Mouse (Mus musculus): ENCODE results near the gene Gm8237. TPM values are rescaled to one million over a fixed set of nuclear protein-coding genes. Genes with fewer than 3 reads are reported as not detected.
"Not testable (repeated sequence)": the region's sequence is repeated elsewhere in the genome, so short reads cannot be mapped to it uniquely, and the experiment has no call there.

Gene Gm8237
- 1.5 and 2.0 TPM in 2 replicates for polyA plus RNA-seq (2015; fragmentation: Nextera tagmentation; extraction: Ambion mirVana)

DNA sequence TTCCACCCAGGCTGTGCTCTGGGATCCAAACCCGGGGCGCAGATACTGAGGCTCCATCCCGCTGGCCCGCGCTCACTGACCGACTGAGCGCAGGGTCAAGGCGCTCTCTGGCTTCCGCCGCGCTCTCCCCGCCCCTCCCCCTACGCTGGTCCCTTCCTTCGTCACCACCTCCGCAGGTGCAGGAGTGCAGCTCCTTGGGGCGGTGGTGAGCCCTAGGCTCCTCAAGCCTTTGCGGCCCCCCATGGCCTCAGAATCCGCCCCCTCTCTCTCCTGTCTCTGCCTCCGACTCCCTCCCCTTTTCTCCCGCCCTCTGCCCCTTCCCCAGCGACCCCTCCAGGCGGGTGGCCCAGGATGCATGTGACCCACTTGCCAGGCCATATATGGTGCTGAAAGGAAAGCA is at the start of gene Gm8237:
TSS of gene Gm8237 (minus strand) at position 142 of the 400 bp plus-strand sequence.
- H3K36me3 ChIP-seq (replicated peaks); H3K27me3 ChIP-seq (replicated peaks); H3K4me1 ChIP-seq; H3K27ac ChIP-seq; H3K9me3 ChIP-seq: not testable (repeated sequence)
- Histone ChIP-seq H3K4me3 (peak within 1 kb of the TSS; percentile 51), H3K9ac (peak within 1 kb of the TSS; percentile 60), H3K4me2 (peak within 1 kb of the TSS; percentile 86)
- WGBS, result 1% methylated on average over 10 of the region's 22 CpGs
- peak; percentile 83 for ATAC-seq (replicated peaks)

DNA sequence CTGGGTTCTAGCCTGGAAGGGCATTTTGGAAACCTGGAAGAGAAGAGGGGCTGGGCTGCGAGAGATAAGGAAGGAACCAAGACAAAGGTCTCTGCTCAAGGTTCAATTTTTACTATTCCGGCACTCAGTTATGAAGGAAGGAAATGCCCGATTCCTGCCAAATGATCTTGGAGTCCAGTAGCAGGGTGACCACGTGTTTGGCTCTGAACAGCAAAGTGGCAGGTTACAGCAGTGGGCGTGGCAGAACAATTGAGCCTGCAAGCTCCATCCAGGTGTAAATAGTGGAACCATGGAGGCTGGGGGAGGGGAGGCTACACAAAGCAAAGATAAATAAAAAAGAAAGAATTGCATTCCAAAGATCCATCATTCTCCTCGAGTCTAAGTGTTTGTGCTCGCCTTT is 43.1 kb upstream of the Gm8237 start:
- not testable (repeated sequence) for H3K4me2 ChIP-seq; H3K36me3 ChIP-seq (replicated peaks); H3K9ac ChIP-seq; ATAC-seq (replicated peaks); H3K9me3 ChIP-seq; H3K27me3 ChIP-seq (replicated peaks); H3K4me3 ChIP-seq; H3K4me1 ChIP-seq; H3K27ac ChIP-seq
- 75% methylated on average over 7 of the region's 7 CpGs for WGBS

DNA sequence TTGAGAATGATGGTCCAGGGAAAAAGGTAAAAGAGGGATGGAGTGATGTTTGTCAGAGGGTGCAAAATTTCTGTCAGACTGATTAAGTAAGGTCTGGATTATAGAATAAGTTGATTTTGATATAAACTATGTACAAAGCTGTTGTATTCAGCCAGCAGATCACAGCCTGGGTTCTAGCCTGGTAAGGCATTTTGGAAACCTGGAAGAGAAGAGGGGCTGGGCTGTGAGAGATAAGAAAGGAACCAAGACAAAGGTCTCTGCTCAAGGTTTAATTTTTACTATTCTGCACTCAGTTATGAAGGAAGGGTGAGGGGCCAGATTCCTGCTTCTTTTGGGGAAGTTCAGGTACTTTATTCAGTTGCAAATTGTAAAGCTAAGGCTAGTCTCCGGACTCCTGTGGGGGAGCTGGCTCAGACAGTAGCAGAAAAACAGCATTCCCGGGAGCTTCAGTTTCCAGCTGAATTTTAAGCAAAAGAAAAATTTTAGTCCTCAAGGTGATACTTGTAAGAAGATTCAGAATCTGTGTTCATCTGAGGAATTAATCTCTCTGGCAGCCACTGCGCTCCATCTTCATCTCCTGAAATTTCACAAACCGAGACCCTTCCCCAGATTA is 38.3 kb upstream of the Gm8237 start:
- H3K27ac ChIP-seq; H3K9ac ChIP-seq; H3K4me1 ChIP-seq; H3K27me3 ChIP-seq (replicated peaks); ATAC-seq (replicated peaks); H3K9me3 ChIP-seq; H3K4me3 ChIP-seq; H3K36me3 ChIP-seq (replicated peaks); H3K4me2 ChIP-seq: not testable (repeated sequence)
- WGBS, result 81% methylated on average over 4 of the region's 4 CpGs

DNA sequence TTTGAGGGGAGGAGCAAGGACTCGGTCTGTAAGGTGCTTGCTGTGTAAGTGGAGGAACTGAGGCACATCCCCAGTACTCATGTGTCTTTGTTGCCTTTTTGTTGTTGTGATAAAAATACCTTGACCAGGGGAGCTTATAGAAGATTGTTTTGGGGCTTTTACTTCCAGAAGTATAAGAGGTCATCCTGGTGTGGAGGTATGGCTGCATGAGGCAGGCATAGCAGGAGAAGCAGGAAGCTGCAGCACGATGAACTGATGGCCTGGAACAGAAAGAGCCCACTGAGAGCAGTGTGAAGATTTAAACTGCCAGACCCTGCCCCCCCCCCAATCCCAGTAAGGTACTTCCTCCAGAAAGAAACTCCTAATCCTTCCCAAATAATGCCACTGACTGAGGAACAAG is 33.5 kb upstream of the Gm8237 start:
- not testable (repeated sequence) for H3K27me3 ChIP-seq (replicated peaks); ATAC-seq (replicated peaks); H3K4me1 ChIP-seq; H3K4me2 ChIP-seq; H3K27ac ChIP-seq; H3K4me3 ChIP-seq; H3K9ac ChIP-seq; H3K36me3 ChIP-seq (replicated peaks); H3K9me3 ChIP-seq
- 84% methylated on average over 2 of the region's 2 CpGs for WGBS

DNA sequence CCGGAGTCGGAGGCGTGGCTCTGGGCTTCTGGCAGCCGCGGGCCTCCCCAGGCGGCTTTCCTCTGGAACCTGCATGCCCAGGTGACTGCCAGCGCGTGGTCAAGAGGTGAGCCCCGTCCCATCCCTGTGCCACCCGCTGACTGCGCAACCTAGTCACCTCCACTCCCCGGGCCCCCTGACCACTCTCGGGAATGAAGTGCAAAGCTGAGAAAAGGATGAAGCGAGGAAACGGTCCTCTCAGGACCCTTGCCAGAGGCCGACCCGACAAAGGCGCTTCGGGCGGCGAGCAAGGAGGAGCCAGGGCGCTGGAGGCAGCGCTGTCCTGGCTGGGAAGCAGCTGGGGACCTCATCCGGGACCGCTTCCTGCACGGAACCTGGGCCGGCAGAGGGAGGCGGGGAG is 391 bp downstream of the Gm8237 start:
- under 1% methylated on average over 26 of the region's 28 CpGs for WGBS
- Histone ChIP-seq H3K4me3 (peak overlapping the region; percentile 51), H3K4me2 (peak overlapping the region; percentile 86), H3K9ac (peak overlapping the region; percentile 60)
- not testable (repeated sequence) for H3K27me3 ChIP-seq (replicated peaks); H3K27ac ChIP-seq; H3K4me1 ChIP-seq; H3K9me3 ChIP-seq; ATAC-seq (replicated peaks); H3K36me3 ChIP-seq (replicated peaks)

DNA sequence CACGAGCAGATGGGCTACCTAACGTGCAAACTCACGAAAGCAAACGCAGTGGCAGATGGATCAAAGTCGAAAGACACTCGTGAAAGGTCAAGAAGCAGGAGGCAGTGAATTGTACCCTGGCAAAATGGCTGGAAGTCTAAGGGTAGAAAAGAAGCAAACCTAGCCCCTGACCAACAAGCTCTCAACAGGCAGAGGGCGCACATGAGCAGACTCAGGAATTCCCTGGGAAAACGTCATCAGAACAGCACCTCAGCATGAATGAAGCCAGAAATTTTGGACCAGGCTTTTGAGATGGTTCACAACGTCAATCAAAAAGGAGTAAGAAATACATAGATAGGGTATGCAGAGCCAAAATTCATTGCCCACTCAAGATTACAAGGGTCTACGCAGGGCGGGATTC is 1.0 kb downstream of the Gm8237 start:
- ATAC-seq (replicated peaks); H3K4me1 ChIP-seq; H3K9ac ChIP-seq; H3K27me3 ChIP-seq (replicated peaks); H3K36me3 ChIP-seq (replicated peaks); H3K9me3 ChIP-seq; H3K27ac ChIP-seq: not testable (repeated sequence)
- 0 out of 2 replicates have a peak overlapping the region, but pooled peaks have one; percentile 18 for H3K4me3 ChIP-seq
- H3K4me2 ChIP-seq, result peak overlapping the region; percentile 32; the same call in 1 of the 2 replicates
- WGBS, result 10% methylated on average over 7 of the region's 11 CpGs

DNA sequence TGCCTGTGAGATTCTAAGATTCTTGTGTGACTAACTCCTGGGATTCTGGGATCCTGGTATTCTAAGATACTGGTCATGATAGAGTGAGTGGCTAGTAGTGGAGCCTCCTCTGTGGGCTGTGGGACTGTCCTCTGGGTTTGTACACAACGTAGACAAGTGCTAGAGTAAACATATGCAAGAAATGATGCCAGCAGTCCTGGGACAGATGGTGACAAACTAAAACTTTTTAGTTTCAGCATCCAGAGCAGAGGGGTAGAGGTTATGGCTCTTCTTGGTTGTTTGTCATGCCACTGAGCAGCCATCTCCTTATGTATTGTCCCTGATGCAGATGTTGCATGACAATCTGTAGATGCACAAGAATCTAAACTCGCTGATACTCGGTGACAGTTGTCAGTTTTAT is 24.3 kb downstream of the Gm8237 start:
- H3K36me3 ChIP-seq (replicated peaks); H3K9ac ChIP-seq; H3K4me3 ChIP-seq; ATAC-seq (replicated peaks); H3K4me1 ChIP-seq; H3K27ac ChIP-seq; H3K27me3 ChIP-seq (replicated peaks); H3K9me3 ChIP-seq; H3K4me2 ChIP-seq: not testable (repeated sequence)
- WGBS, result 81% methylated on average over 3 of the region's 3 CpGs

DNA sequence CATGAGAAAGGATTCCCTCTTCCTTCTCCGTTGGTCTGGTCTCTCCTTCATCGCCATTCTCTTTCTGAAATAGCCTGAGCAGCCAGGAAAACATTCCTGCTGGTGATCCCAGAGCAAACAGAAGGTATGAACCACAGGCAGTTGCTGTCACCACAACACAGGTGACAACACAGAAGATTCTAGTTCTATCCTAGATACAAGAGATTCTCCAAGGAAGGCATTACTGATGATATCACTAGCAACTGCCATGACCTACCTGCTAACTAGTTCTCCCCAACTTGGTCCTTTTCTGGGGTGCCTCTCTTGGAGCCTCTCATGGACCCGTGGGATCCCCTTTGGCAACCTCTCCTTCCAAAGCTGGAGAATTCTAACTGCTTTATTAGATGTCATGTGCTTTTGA is 50.0 kb downstream of the Gm8237 start, which contains the start of gene Gm3424:
TSS of gene Gm3424 (minus strand) at position 101 of the 400 bp plus-strand sequence.
- H3K9me3 ChIP-seq; H3K4me2 ChIP-seq; H3K36me3 ChIP-seq (replicated peaks); H3K9ac ChIP-seq; H3K4me3 ChIP-seq; ATAC-seq (replicated peaks); H3K4me1 ChIP-seq; H3K27me3 ChIP-seq (replicated peaks); H3K27ac ChIP-seq: not testable (repeated sequence)
- no CpG with 5 or more reads among the region's 3 CpGs for WGBS

DNA sequence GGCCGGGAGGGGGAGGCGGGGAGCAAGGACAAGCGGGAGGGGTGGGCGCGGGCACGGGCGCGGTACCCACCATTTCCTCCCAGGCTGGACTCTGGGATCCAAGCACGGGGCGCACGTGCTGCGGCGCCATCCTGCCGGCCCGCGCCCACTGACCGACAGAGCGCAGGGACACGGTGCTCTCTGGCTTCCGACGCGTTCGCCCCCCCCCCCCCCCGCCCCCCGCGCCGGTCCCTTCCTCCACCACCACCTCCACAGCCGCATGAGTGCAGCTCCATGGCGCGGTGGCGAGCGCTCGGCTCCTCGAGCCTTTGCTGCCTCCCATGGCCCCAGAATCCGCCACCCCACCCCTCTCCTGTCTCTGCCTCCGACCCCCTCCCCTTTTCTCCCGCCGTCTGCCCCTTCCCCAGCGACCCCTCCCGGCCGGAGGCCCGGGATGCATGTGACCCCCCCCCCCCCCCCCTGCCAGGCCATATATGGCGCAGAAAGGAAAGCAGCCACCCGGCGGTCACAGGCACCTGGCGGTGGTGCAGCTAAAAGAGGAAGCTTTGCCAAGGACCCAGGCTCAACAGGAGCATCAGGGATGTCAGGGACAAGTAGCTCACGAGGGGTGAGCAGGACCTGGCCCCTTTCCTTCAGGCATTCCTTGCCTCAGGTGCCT is 67.4 kb downstream of the Gm8237 start:
- ATAC-seq (replicated peaks), result peak; percentile 88
- H3K27ac ChIP-seq; H3K4me2 ChIP-seq; H3K9ac ChIP-seq; H3K9me3 ChIP-seq; H3K27me3 ChIP-seq (replicated peaks); H3K36me3 ChIP-seq (replicated peaks); H3K4me1 ChIP-seq; H3K4me3 ChIP-seq: not testable (repeated sequence)
- WGBS, result no CpG with 5 or more reads among the region's 47 CpGs

Other genes with a start within 250 kb of the Gm8237 start
- not detected in 2 replicates for gene Gm8265, start 247.4 kb downstream of the Gm8237 start, polyA plus RNA-seq (2015; fragmentation: Nextera tagmentation; extraction: Ambion mirVana)
- gene Gm9603, start 192.9 kb downstream of the Gm8237 start, polyA plus RNA-seq (2015; fragmentation: Nextera tagmentation; extraction: Ambion mirVana), result not detected in 2 replicates
- 1.7 TPM in 1 of 2 replicates, not detected in the other for gene Gm3373, start 138.8 kb downstream of the Gm8237 start, polyA plus RNA-seq (2015; fragmentation: Nextera tagmentation; extraction: Ambion mirVana)
- 3.2 and 3.5 TPM in 2 replicates for gene Gm3383, start 72.4 kb downstream of the Gm8237 start, polyA plus RNA-seq (2015; fragmentation: Nextera tagmentation; extraction: Ambion mirVana)
- not detected in 2 replicates for gene Gm3424, start 50.1 kb downstream of the Gm8237 start, polyA plus RNA-seq (2015; fragmentation: Nextera tagmentation; extraction: Ambion mirVana)
- 3.9 and 4.0 TPM in 2 replicates for gene Gm3248, start 81.4 kb upstream of the Gm8237 start, polyA plus RNA-seq (2015; fragmentation: Nextera tagmentation; extraction: Ambion mirVana)
- not detected in 2 replicates for gene Gm3453, start 98.8 kb upstream of the Gm8237 start, polyA plus RNA-seq (2015; fragmentation: Nextera tagmentation; extraction: Ambion mirVana)
- not detected in 2 replicates for gene Gm6337, start 177.9 kb upstream of the Gm8237 start, polyA plus RNA-seq (2015; fragmentation: Nextera tagmentation; extraction: Ambion mirVana)
- gene Gm8206, start 213.6 kb upstream of the Gm8237 start, polyA plus RNA-seq (2015; fragmentation: Nextera tagmentation; extraction: Ambion mirVana), result 4.2 and 6.9 TPM in 2 replicates
- 4.6 and 5.2 TPM in 2 replicates for gene Gm3468, start 228.3 kb upstream of the Gm8237 start, polyA plus RNA-seq (2015; fragmentation: Nextera tagmentation; extraction: Ambion mirVana)
- gene Gm3476, start 245.4 kb upstream of the Gm8237 start, polyA plus RNA-seq (2015; fragmentation: Nextera tagmentation; extraction: Ambion mirVana), result not detected in 2 replicates

Measured in midbrain, embryonic 15.5 days (tissue).